Mouse (Mus musculus): ENCODE measurements at regions not wholly inside any gene's neighbourhood (a gene's known extent, or its start where the extent isn't known, plus 50 kb on each side); places are given as distances from the start of the nearest gene placed in this dataset.

DNA sequence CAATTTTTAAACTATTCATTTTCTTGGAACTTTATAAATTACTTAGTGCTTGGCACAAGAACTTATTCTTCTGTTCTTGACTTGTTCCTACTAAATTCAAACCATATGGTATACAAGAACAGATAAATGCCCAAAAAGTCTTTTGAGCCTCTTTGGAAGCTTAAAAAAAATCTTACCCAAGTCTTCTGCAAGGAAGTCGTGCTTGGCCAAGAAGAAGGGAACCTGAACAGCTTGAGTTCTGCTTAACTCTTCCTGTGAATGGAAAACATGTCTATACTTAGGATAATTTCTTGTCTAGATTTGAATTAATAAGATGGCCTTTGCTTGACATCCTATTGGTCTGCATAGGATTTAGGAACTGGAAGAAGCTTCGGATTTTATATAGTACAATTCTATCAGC lies 2020.0 kb upstream of the Lrrc6 start:
- no peaks in the 10 kb centered on the region for H3K9me3 ChIP-seq (replicated peaks; ENCODE audit: control insufficient read depth, low read length)
- H3K27ac ChIP-seq (ENCODE audit: low read depth, low read length), result no peak overlapping the region
- 86% methylated on average over 2 of the region's 2 CpGs for WGBS
- H3K27me3 ChIP-seq (replicated peaks; ENCODE audit: control insufficient read depth, insufficient read depth, low read length), result no peaks in the 10 kb centered on the region
- H3K4me2 ChIP-seq (ENCODE audit: low read length), result no peak overlapping the region
- no peak for ATAC-seq
- H3K4me3 ChIP-seq (ENCODE audit: low read depth, low read length), result no peak overlapping the region
- no peak for DNase-seq (ENCODE audit: low spot score)
- no peaks in the 10 kb centered on the region for H3K4me1 ChIP-seq (ENCODE audit: control insufficient read depth, insufficient read depth, low read length)
- no peaks in the 10 kb centered on the region for H3K36me3 ChIP-seq (ENCODE audit: control insufficient read depth, insufficient read depth, low read length)
- H3K9ac ChIP-seq (ENCODE audit: low read length), result no peak overlapping the region

DNA sequence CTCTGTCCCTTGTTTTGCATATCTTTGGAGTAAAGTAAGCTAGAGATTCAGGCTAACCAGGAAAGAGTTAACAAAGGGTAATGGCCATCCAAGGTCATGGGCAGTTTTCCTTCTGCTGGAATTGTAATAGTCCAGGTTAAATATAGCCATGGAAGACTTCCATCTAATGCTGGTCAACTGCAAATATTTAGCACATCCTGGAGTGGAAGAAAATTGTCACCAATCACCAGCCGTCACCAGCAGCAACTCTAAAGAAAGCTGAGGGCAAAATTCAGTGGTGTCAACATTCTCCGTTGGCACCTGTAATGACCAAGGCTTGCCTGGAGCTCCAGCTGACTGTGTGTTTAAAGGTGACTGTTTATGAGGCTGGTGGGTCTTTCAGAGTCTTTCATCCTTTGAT lies 2011.7 kb upstream of the Lrrc6 start:
- Histone ChIP-seq H3K9me3 (replicated peaks; ENCODE audit: control insufficient read depth, low read length) (no peaks in the 10 kb centered on the region), H3K4me3 (ENCODE audit: low read depth, low read length) (no peak overlapping the region), H3K27me3 (replicated peaks; ENCODE audit: control insufficient read depth, insufficient read depth, low read length) (no peaks in the 10 kb centered on the region), H3K36me3 (ENCODE audit: control insufficient read depth, insufficient read depth, low read length) (no peaks in the 10 kb centered on the region), H3K4me1 (ENCODE audit: control insufficient read depth, insufficient read depth, low read length) (no peaks in the 10 kb centered on the region), H3K9ac (ENCODE audit: low read length) (no peak overlapping the region), H3K27ac (ENCODE audit: low read depth, low read length) (no peak overlapping the region), H3K4me2 (ENCODE audit: low read length) (no peak overlapping the region)
- no peak for DNase-seq (ENCODE audit: low spot score)
- ATAC-seq, result no peak
- 87% methylated on average over 2 of the region's 2 CpGs for WGBS

DNA sequence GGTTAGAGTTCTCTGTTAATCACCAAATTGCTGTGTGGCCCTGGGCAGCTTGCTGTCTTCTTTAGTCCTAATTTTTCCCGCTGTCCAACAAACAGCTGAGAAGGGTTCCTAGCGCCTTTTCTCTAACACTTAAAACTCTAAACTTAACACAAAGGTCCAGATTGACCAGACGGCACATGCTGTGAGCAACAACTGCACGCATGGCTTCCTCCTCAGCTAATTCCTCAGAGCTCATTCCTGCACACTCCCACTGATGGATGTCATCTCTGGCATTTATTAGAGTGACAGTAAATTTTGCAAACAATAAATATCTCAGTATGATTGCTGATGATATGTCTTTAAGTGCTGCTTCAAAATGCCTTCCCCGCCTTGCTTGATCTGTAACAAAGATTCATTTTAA lies 2007.5 kb upstream of the Lrrc6 start:
- no peaks in the 10 kb centered on the region for H3K4me1 ChIP-seq (ENCODE audit: control insufficient read depth, insufficient read depth, low read length)
- no peaks in the 10 kb centered on the region for H3K9me3 ChIP-seq (replicated peaks; ENCODE audit: control insufficient read depth, low read length)
- H3K9ac ChIP-seq (ENCODE audit: low read length), result no peak overlapping the region
- ATAC-seq (no peak), DNase-seq (ENCODE audit: low spot score) (no peak)
- H3K36me3 ChIP-seq (ENCODE audit: control insufficient read depth, insufficient read depth, low read length), result no peaks in the 10 kb centered on the region
- no peaks in the 10 kb centered on the region for H3K27me3 ChIP-seq (replicated peaks; ENCODE audit: control insufficient read depth, insufficient read depth, low read length)
- H3K4me2 ChIP-seq (ENCODE audit: low read length), result no peak overlapping the region
- no peak overlapping the region for H3K4me3 ChIP-seq (ENCODE audit: low read depth, low read length)
- WGBS, result 85% methylated on average over 5 of the region's 5 CpGs
- no peak overlapping the region for H3K27ac ChIP-seq (ENCODE audit: low read depth, low read length)

DNA sequence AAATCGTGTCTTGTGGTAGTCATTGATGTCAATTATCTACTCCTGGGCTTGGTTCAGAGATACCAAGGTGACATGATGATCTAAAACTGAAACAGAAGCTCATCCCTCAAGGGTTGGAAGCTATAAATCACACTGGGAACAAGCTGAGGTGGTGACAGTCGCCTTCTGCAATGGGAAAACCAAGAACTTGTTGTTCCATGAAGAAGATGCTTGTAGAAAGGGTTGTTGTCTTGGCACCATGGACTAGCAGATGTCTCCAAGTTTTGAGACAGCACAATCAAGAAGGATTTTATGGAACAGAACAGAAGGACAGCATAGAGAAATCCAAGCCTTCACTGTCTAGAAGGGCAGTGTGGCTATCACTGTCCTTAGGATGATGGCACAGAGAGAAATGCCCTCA lies 2005.4 kb upstream of the Lrrc6 start:
- 84% methylated on average over 2 of the region's 2 CpGs for WGBS
- ATAC-seq (no peak), DNase-seq (ENCODE audit: low spot score) (no peak)
- no peaks in the 10 kb centered on the region for H3K9me3 ChIP-seq (replicated peaks; ENCODE audit: control insufficient read depth, low read length)
- no peaks in the 10 kb centered on the region for H3K36me3 ChIP-seq (ENCODE audit: control insufficient read depth, insufficient read depth, low read length)
- no peak overlapping the region for H3K9ac ChIP-seq (ENCODE audit: low read length)
- no peak overlapping the region for H3K27ac ChIP-seq (ENCODE audit: low read depth, low read length)
- H3K4me1 ChIP-seq (ENCODE audit: control insufficient read depth, insufficient read depth, low read length), result peaks cover 3% of the 10 kb centered on the region; the same call in 1 of the 2 replicates
- no peak overlapping the region for H3K4me3 ChIP-seq (ENCODE audit: low read depth, low read length)
- H3K4me2 ChIP-seq (ENCODE audit: low read length), result no peak overlapping the region
- no peaks in the 10 kb centered on the region for H3K27me3 ChIP-seq (replicated peaks; ENCODE audit: control insufficient read depth, insufficient read depth, low read length)

DNA sequence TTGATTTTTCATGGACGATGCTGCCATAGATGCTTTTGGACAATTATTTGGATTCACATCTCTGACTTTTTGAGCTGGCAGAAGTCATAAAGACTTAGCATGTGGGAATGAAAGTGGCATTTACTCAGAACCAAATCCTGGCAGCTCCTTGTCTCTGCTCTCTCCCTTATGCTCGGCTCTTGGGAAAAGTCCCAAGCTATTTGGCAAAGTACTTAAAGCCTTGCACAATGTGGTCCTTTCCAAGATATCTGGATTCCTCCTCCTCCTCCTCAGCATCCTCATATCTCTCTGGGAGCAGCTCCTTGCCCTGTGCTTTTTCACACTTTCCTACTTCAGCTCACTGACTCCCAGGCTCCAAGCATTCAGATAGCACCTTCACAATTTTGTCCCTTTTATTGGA lies 1995.7 kb upstream of the Lrrc6 start:
- no peaks in the 10 kb centered on the region for H3K36me3 ChIP-seq (ENCODE audit: control insufficient read depth, insufficient read depth, low read length)
- 80% methylated on average over 2 of the region's 2 CpGs for WGBS
- H3K9me3 ChIP-seq (replicated peaks; ENCODE audit: control insufficient read depth, low read length), result no peaks in the 10 kb centered on the region
- H3K4me2 ChIP-seq (ENCODE audit: low read length), result no peak overlapping the region
- DNase-seq (ENCODE audit: low spot score) (peak; percentile 57), ATAC-seq (no peak; the same call in 1 of the 2 replicates)
- H3K9ac ChIP-seq (ENCODE audit: low read length), result no peak overlapping the region
- no peak overlapping the region for H3K4me3 ChIP-seq (ENCODE audit: low read depth, low read length)
- no peaks in the 10 kb centered on the region for H3K4me1 ChIP-seq (ENCODE audit: control insufficient read depth, insufficient read depth, low read length)
- H3K27ac ChIP-seq (ENCODE audit: low read depth, low read length), result no peak overlapping the region
- H3K27me3 ChIP-seq (replicated peaks; ENCODE audit: control insufficient read depth, insufficient read depth, low read length), result no peaks in the 10 kb centered on the region

DNA sequence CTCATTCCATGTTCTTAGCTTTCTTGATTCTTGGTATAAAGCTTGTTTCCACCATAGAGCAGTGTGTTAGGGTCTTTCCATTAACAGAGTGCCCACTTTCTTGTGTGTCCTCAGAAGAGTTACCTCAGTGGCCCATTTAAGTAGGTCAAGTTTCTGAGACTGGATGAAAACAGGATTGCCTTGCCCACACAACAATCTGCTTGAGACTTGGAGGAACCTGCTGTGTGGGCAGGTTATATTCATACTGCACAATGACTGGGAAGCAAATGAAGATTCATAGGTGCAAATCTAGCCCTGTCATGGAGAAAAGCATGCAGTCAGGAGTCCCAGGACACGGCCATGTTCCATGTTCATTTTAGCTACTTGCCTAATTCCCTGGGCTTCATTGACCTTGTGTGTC lies 1984.1 kb upstream of the Lrrc6 start:
- Histone ChIP-seq H3K9ac (ENCODE audit: low read length) (no peak overlapping the region), H3K36me3 (ENCODE audit: control insufficient read depth, insufficient read depth, low read length) (no peaks in the 10 kb centered on the region), H3K27me3 (replicated peaks; ENCODE audit: control insufficient read depth, insufficient read depth, low read length) (no peaks in the 10 kb centered on the region), H3K4me2 (ENCODE audit: low read length) (no peak overlapping the region), H3K9me3 (replicated peaks; ENCODE audit: control insufficient read depth, low read length) (no peaks in the 10 kb centered on the region), H3K4me1 (ENCODE audit: control insufficient read depth, insufficient read depth, low read length) (no peaks in the 10 kb centered on the region), H3K27ac (ENCODE audit: low read depth, low read length) (no peak overlapping the region), H3K4me3 (ENCODE audit: low read depth, low read length) (no peak overlapping the region)
- DNase-seq (ENCODE audit: low spot score), result no peak
- ATAC-seq, result no peak
- WGBS, result 86% methylated on average over 1 of the region's 1 CpGs

DNA sequence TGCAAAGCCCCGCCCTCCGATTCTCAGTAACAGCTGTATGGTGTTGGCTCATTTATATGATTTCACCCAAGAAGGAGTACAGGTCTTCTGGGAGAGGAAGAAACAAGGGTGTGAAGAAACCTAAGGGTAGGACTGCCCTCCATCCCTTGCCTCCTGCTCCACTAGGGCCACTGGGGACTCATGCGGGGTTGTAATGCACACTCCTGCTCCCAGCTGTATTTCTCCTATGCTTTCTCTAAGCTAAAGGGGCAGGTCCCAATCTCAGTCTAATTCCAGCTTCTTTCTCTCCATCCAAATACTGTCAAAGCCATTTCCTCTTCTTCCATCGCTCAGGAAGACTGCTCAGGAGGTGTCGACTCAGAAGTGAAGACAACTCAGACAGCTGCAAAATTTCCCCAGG lies 1977.0 kb upstream of the Lrrc6 start:
- WGBS, result 91% methylated on average over 5 of the region's 5 CpGs
- no peak overlapping the region for H3K4me3 ChIP-seq (ENCODE audit: low read depth, low read length)
- no peak overlapping the region for H3K27ac ChIP-seq (ENCODE audit: low read depth, low read length)
- no peaks in the 10 kb centered on the region for H3K4me1 ChIP-seq (ENCODE audit: control insufficient read depth, insufficient read depth, low read length)
- no peak overlapping the region for H3K4me2 ChIP-seq (ENCODE audit: low read length)
- H3K9ac ChIP-seq (ENCODE audit: low read length), result no peak overlapping the region
- ATAC-seq, result no peak
- H3K36me3 ChIP-seq (ENCODE audit: control insufficient read depth, insufficient read depth, low read length), result no peaks in the 10 kb centered on the region
- DNase-seq (ENCODE audit: low spot score), result no peak
- H3K27me3 ChIP-seq (replicated peaks; ENCODE audit: control insufficient read depth, insufficient read depth, low read length), result no peaks in the 10 kb centered on the region
- no peaks in the 10 kb centered on the region for H3K9me3 ChIP-seq (replicated peaks; ENCODE audit: control insufficient read depth, low read length)

DNA sequence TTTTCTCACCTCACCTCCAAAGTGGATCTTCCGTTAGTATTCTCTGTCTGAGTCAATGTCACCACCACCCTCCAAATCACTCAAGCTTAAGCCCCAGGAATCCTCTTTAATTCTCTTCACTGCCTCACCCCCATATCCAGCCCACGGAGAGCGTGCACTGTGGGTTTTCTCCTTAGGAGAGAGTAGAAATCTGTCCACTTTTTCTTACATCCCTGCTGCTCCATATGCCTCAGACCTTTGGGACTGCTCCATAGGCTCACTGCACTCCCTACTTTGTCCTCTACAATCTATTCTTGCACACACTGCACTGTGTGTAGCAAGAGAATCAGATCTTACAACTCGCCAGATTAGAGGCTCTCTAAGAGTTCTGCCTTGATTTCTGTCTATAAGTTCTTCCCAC lies 1971.2 kb upstream of the Lrrc6 start:
- H3K9ac ChIP-seq (ENCODE audit: low read length), result no peak overlapping the region
- ATAC-seq (no peak), DNase-seq (ENCODE audit: low spot score) (no peak)
- H3K4me1 ChIP-seq (ENCODE audit: control insufficient read depth, insufficient read depth, low read length), result no peaks in the 10 kb centered on the region
- no peak overlapping the region for H3K4me3 ChIP-seq (ENCODE audit: low read depth, low read length)
- H3K36me3 ChIP-seq (ENCODE audit: control insufficient read depth, insufficient read depth, low read length), result no peaks in the 10 kb centered on the region
- no peaks in the 10 kb centered on the region for H3K27me3 ChIP-seq (replicated peaks; ENCODE audit: control insufficient read depth, insufficient read depth, low read length)
- no peak overlapping the region for H3K4me2 ChIP-seq (ENCODE audit: low read length)
- no peak overlapping the region for H3K27ac ChIP-seq (ENCODE audit: low read depth, low read length)
- no peaks in the 10 kb centered on the region for H3K9me3 ChIP-seq (replicated peaks; ENCODE audit: control insufficient read depth, low read length)
- WGBS, result 96% methylated on average over 4 of the region's 4 CpGs

DNA sequence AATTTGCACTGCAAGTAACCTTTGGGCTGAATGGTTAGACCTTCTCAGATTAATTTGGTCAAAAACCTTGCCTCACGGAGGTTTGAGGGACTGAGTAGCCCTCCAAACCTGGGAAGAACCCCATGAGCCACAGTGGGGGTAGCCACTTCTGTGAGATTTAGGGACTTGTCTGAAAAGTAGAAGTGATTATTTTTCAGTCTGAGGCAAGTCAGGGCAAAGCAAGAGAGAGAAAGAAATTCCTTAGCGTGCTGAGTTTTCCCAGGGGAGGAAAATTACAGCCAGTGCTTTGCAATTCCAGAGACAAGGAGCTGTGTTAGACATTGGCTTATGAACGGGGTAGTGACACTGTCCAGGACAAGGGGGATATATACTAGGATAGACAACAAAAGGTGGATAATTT lies 1962.1 kb upstream of the Lrrc6 start:
- H3K4me3 ChIP-seq (ENCODE audit: low read depth, low read length), result no peak overlapping the region
- no peak overlapping the region for H3K9ac ChIP-seq (ENCODE audit: low read length)
- H3K4me1 ChIP-seq (ENCODE audit: control insufficient read depth, insufficient read depth, low read length), result no peaks in the 10 kb centered on the region
- WGBS, result 75% methylated on average over 3 of the region's 3 CpGs
- ATAC-seq (no peak), DNase-seq (ENCODE audit: low spot score) (no peak)
- no peaks in the 10 kb centered on the region for H3K27me3 ChIP-seq (replicated peaks; ENCODE audit: control insufficient read depth, insufficient read depth, low read length)
- H3K36me3 ChIP-seq (ENCODE audit: control insufficient read depth, insufficient read depth, low read length), result no peaks in the 10 kb centered on the region
- H3K4me2 ChIP-seq (ENCODE audit: low read length), result no peak overlapping the region
- H3K9me3 ChIP-seq (replicated peaks; ENCODE audit: control insufficient read depth, low read length), result no peaks in the 10 kb centered on the region
- no peak overlapping the region for H3K27ac ChIP-seq (ENCODE audit: low read depth, low read length)

DNA sequence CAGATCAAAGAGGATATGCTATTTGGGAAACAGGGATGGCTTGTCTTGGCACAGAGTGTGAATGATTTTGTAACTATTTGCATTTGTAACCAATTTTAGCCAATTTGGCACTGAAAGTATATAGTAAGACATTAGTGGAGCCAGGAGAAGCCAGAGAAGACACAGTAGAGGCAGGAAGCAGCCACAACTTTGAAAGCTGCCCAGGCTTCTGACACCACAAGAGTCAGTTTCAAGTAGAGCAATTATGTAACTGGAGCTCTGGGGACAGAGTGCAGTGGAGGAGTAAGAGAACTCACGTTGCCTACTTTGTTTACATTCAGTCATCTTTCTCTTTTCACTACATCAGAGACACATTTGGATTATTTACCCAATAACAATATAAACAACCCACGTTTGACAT lies 1956.5 kb upstream of the Lrrc6 start:
- 52% methylated on average over 2 of the region's 2 CpGs for WGBS
- H3K9ac ChIP-seq (ENCODE audit: low read length), result no peak overlapping the region
- no peaks in the 10 kb centered on the region for H3K9me3 ChIP-seq (replicated peaks; ENCODE audit: control insufficient read depth, low read length)
- no peak overlapping the region for H3K4me3 ChIP-seq (ENCODE audit: low read depth, low read length)
- DNase-seq (ENCODE audit: low spot score) (no peak), ATAC-seq (no peak)
- H3K4me2 ChIP-seq (ENCODE audit: low read length), result no peak overlapping the region
- H3K27ac ChIP-seq (ENCODE audit: low read depth, low read length), result no peak overlapping the region
- no peaks in the 10 kb centered on the region for H3K4me1 ChIP-seq (ENCODE audit: control insufficient read depth, insufficient read depth, low read length)
- H3K27me3 ChIP-seq (replicated peaks; ENCODE audit: control insufficient read depth, insufficient read depth, low read length), result no peaks in the 10 kb centered on the region
- H3K36me3 ChIP-seq (ENCODE audit: control insufficient read depth, insufficient read depth, low read length), result no peaks in the 10 kb centered on the region
